Mouse (Mus musculus): ENCODE results near the gene Kcnj15.

GRCm38 (mm10) chr16:95349344-95349743 lies 92.0 kb downstream of the Kcnj15 start:
- TF ChIP-seq ZC3H11A (IDR thresholded peaks at IDR 0.05; ENCODE audit: borderline replicate concordance, low read depth, low read length) (no peak), HCFC1 (IDR thresholded peaks at IDR 0.05; ENCODE audit: borderline replicate concordance, insufficient read depth, low read length) (no peak), MAFK (IDR thresholded peaks at IDR 0.05; ENCODE audit: insufficient read depth, low read depth, low read length) (no peak), CHD2 (IDR thresholded peaks at IDR 0.05; ENCODE audit: low read depth, low read length) (no peak), ZNF384 (IDR thresholded peaks at IDR 0.05; ENCODE audit: low read depth, low read length) (no peak)
